Comparison of ENCODE assay signal across 19 mouse cellular contexts in genomic region chr2:134792926-134793325, GRCm38 (mm10). TPM values are rescaled to one million over a fixed set of nuclear protein-coding genes. Genes with fewer than 3 reads are reported as not detected.
DNase-seq lines count a peak whose midpoint lies in the region; ATAC-seq and TF ChIP-seq lines count a peak whose summit lies in the region.
"Had no signal": no experiment of that assay in that cellular context is flagged by ENCODE, and none has a peak within 500 bp of the region (broad histone marks: within the 10 kb centered on the region; RNA-seq: fewer than 3 reads in every experiment).

No protein-coding gene starts in this region.

- DNase-seq in liver, embryonic 11.5 days (ENCODE audit: low spot score) = no peak
- no peak for DNase-seq in limb, embryonic 10.5 days (ENCODE audit: low spot score)
- no peak for DNase-seq in thymus, postnatal 36 days
- DNase-seq in left cerebral cortex, postnatal 10 days (ENCODE audit: extremely low spot score in 1 of 2, low spot score in 2 of 2) = no peak
- DNase-seq: adrenal gland, adult 2 months; cerebellum, adult 11-12 months; cerebellum, postnatal 10 days; kidney, adult 8-10 months; kidney, postnatal 14 days; lung, postnatal 10 days had no signal

- no peak overlapping the region for H3K27ac ChIP-seq in liver, embryonic 12.5 days
- no peak overlapping the region for H3K27ac ChIP-seq in liver, embryonic 11.5 days (ENCODE audit: low read depth, low read length)
- no peak overlapping the region for H3K27ac ChIP-seq in intestine, postnatal 0 days (ENCODE audit: low read depth, low read length)
- no peak overlapping the region for H3K27ac ChIP-seq in limb, embryonic 10.5 days
- no peak overlapping the region for H3K27ac ChIP-seq in liver, embryonic 15.5 days (replicated peaks)
- H3K27ac ChIP-seq: embryonic facial prominence, embryonic 12.5 days; forebrain, embryonic 13.5 days; hindbrain, embryonic 12.5 days; limb, embryonic 15.5 days; midbrain, embryonic 12.5 days had no signal

- ATAC-seq in liver, embryonic 12.5 days = no peak
- no peak for ATAC-seq in liver, embryonic 11.5 days (replicated peaks; ENCODE audit: low FRiP score)
- ATAC-seq in intestine, postnatal 0 days = no peak
- ATAC-seq in liver, embryonic 15.5 days (ENCODE audit: insufficient read depth) = peak; percentile 47; the same call in 1 of the 2 replicates
- ATAC-seq: forebrain, embryonic 13.5 days had no signal

- no peak for TF ChIP-seq CTCF in intestine, postnatal 0 days (IDR thresholded peaks at IDR 0.05; ENCODE audit: low read depth)

- intact Hi-C loops in left cerebral cortex, postnatal 10 days (cut with DNase I) = no loop called here

- H3K4me3 ChIP-seq in liver, embryonic 12.5 days = no peak overlapping the region
- no peak overlapping the region for H3K4me3 ChIP-seq in liver, embryonic 11.5 days (ENCODE audit: low read depth, low read length)
- H3K4me3 ChIP-seq in intestine, postnatal 0 days (ENCODE audit: low read depth, low read length) = no peak overlapping the region
- H3K4me3 ChIP-seq in limb, embryonic 10.5 days = peak overlapping the region; percentile 13; the same call in 1 of the 2 replicates
- no peak overlapping the region for H3K4me3 ChIP-seq in liver, embryonic 15.5 days (replicated peaks)
- H3K4me3 ChIP-seq: embryonic facial prominence, embryonic 12.5 days; forebrain, embryonic 13.5 days; hindbrain, embryonic 12.5 days; limb, embryonic 15.5 days; midbrain, embryonic 12.5 days had no signal

- H3K9me3 ChIP-seq in liver, embryonic 12.5 days (replicated peaks) = no peaks in the 10 kb centered on the region
- no peaks in the 10 kb centered on the region for H3K9me3 ChIP-seq in liver, embryonic 11.5 days (ENCODE audit: control insufficient read depth, low read length)
- no peaks in the 10 kb centered on the region for H3K9me3 ChIP-seq in intestine, postnatal 0 days (ENCODE audit: control insufficient read depth)
- H3K9me3 ChIP-seq in limb, embryonic 10.5 days (replicated peaks) = no peaks in the 10 kb centered on the region
- H3K9me3 ChIP-seq in liver, embryonic 15.5 days (replicated peaks) = no peaks in the 10 kb centered on the region
- H3K9me3 ChIP-seq: embryonic facial prominence, embryonic 12.5 days; forebrain, embryonic 13.5 days; hindbrain, embryonic 12.5 days; limb, embryonic 15.5 days; midbrain, embryonic 12.5 days had no signal

- no peak overlapping the region for H3K9ac ChIP-seq in liver, embryonic 12.5 days
- no peak overlapping the region for H3K9ac ChIP-seq in liver, embryonic 11.5 days (ENCODE audit: low read depth, low read length)
- H3K9ac ChIP-seq in intestine, postnatal 0 days (ENCODE audit: low read depth, low read length) = no peak overlapping the region
- no peak overlapping the region for H3K9ac ChIP-seq in liver, embryonic 15.5 days
- H3K9ac ChIP-seq: embryonic facial prominence, embryonic 12.5 days; forebrain, embryonic 13.5 days; hindbrain, embryonic 12.5 days; limb, embryonic 15.5 days; midbrain, embryonic 12.5 days had no signal

- H3K4me2 ChIP-seq in liver, embryonic 12.5 days = 0 out of 2 replicates have a peak overlapping the region, but pooled peaks have one; percentile 0
- H3K4me2 ChIP-seq in liver, embryonic 11.5 days = no peak overlapping the region; the same call in 1 of the 2 replicates
- peak overlapping the region; percentile 25; the same call in 1 of the 2 replicates for H3K4me2 ChIP-seq in intestine, postnatal 0 days (replicated peaks; ENCODE audit: low read depth)
- no peak overlapping the region for H3K4me2 ChIP-seq in liver, embryonic 15.5 days
- H3K4me2 ChIP-seq: forebrain, embryonic 13.5 days; hindbrain, embryonic 12.5 days; limb, embryonic 15.5 days; midbrain, embryonic 12.5 days had no signal

- H3K4me1 ChIP-seq in liver, embryonic 12.5 days = no peaks in the 10 kb centered on the region
- no peaks in the 10 kb centered on the region; the same call in 1 of the 2 replicates for H3K4me1 ChIP-seq in liver, embryonic 11.5 days (replicated peaks; ENCODE audit: control insufficient read depth, insufficient read depth, low read length)
- no peaks in the 10 kb centered on the region for H3K4me1 ChIP-seq in intestine, postnatal 0 days (replicated peaks; ENCODE audit: control insufficient read depth, insufficient read depth, low read length)
- peaks cover 37% of the 10 kb centered on the region for H3K4me1 ChIP-seq in limb, embryonic 10.5 days
- H3K4me1 ChIP-seq in liver, embryonic 15.5 days (replicated peaks) = no peaks in the 10 kb centered on the region; the same call in 1 of the 2 replicates
- H3K4me1 ChIP-seq: forebrain, embryonic 13.5 days; hindbrain, embryonic 12.5 days; midbrain, embryonic 12.5 days had no signal

- 67% methylated on average over 7 of the region's 7 CpGs for WGBS in liver, embryonic 12.5 days (ENCODE audit: insufficient replicate concordance)
- 63% methylated on average over 7 of the region's 7 CpGs for WGBS in liver, embryonic 11.5 days
- 54% methylated on average over 7 of the region's 7 CpGs for WGBS in intestine, postnatal 0 days
- 41% methylated on average over 7 of the region's 7 CpGs for WGBS in limb, embryonic 10.5 days
- 51% methylated on average over 7 of the region's 7 CpGs for WGBS in liver, embryonic 15.5 days (ENCODE audit: insufficient replicate concordance)

- no peaks in the 10 kb centered on the region for H3K36me3 ChIP-seq in liver, embryonic 12.5 days
- H3K36me3 ChIP-seq in liver, embryonic 11.5 days (ENCODE audit: control insufficient read depth, insufficient read depth, low read length) = no peaks in the 10 kb centered on the region
- H3K36me3 ChIP-seq in intestine, postnatal 0 days (ENCODE audit: control insufficient read depth, insufficient read depth) = no peaks in the 10 kb centered on the region
- no peaks in the 10 kb centered on the region for H3K36me3 ChIP-seq in limb, embryonic 10.5 days
- no peaks in the 10 kb centered on the region for H3K36me3 ChIP-seq in liver, embryonic 15.5 days (replicated peaks)
- H3K36me3 ChIP-seq: embryonic facial prominence, embryonic 12.5 days; hindbrain, embryonic 12.5 days; limb, embryonic 15.5 days; midbrain, embryonic 12.5 days had no signal

- peaks cover 1% of the 10 kb centered on the region; the same call in 1 of the 2 replicates for H3K27me3 ChIP-seq in liver, embryonic 12.5 days (replicated peaks)
- H3K27me3 ChIP-seq in liver, embryonic 11.5 days (replicated peaks; ENCODE audit: control insufficient read depth, insufficient read depth, low read length) = no peaks in the 10 kb centered on the region
- no peaks in the 10 kb centered on the region for H3K27me3 ChIP-seq in intestine, postnatal 0 days (replicated peaks; ENCODE audit: control insufficient read depth, insufficient read depth, low read length)
- peaks cover 8% of the 10 kb centered on the region; the same call in 1 of the 2 replicates for H3K27me3 ChIP-seq in limb, embryonic 10.5 days (ENCODE audit: low read depth, poor library complexity, severe bottlenecking)
- H3K27me3 ChIP-seq in liver, embryonic 15.5 days = no peaks in the 10 kb centered on the region
- H3K27me3 ChIP-seq: embryonic facial prominence, embryonic 12.5 days; forebrain, embryonic 13.5 days; hindbrain, embryonic 12.5 days; limb, embryonic 15.5 days had no signal

RNA-seq across cellular contexts. Expression of gene Plcb1, which starts 7.1 kb away (rescaled TPM):
- polyA plus RNA-seq in liver, embryonic 12.5 days (2016; fragmentation: Nextera tagmentation; extraction: Ambion mirVana) = 4.4 and 4.9 TPM in 2 replicates
- polyA plus RNA-seq in liver, embryonic 11.5 days (2014; fragmentation: Nextera tagmentation; extraction: Ambion mirVana) = 5.6 and 7.9 TPM in 2 replicates
- 7.7 and 8.2 TPM in 2 replicates for polyA plus RNA-seq in intestine, postnatal 0 days (2015; fragmentation: Nextera tagmentation; extraction: Ambion mirVana)
- 9.7 and 12.2 TPM in 2 replicates for polyA plus RNA-seq in limb, embryonic 10.5 days (2016; fragmentation: Nextera tagmentation; extraction: Ambion mirVana)
- polyA plus RNA-seq in liver, embryonic 15.5 days (2015; fragmentation: Nextera tagmentation; extraction: Ambion mirVana) = 3.3 and 5.3 TPM in 2 replicates
- total RNA-seq in left cerebral cortex, postnatal 10 days (2021) = 100 to 1,000 TPM; 158 to 161 TPM
- total RNA-seq: MEL had no signal

Comparison
In these comparisons a context has a peak if more than half of its experiments do, and no peak if none do; other contexts are left out.
1. H3K4me2 ChIP-seq: peak in liver, embryonic 12.5 days (single experiment) and intestine, postnatal 0 days (single experiment); none in liver, embryonic 11.5 days (single experiment) and liver, embryonic 15.5 days (single experiment).